Mouse (Mus musculus) embryonic facial prominence, embryonic 11.5 days (tissue): Measurements from ENCODE around the gene Pgpep1. TPM values are rescaled to one million over a fixed set of nuclear protein-coding genes. Genes with fewer than 3 reads are reported as not detected.

Experiments used
- ATAC-seq: fragments of 200-750 bp; cut with Nextera tagmentation; replicated peaks from 2 replicates; pipeline ENCODE4 v1.8.0; 2017; ENCODE audit warnings: low read depth; ENCODE audit not compliant: insufficient number of reproducible peaks, low FRiP score, low TSS enrichment
- DNase-seq: peaks from one replicate; pipeline ENCODE4 v3.0.0-alpha.2; 2015; ENCODE audit warnings: low spot score
- H3K27ac ChIP-seq: fragments of 300-500 bp; sonication (generic); replicated peaks from 2 replicates; pipeline ENCODE4 v1.5.1; 2014; ENCODE audit warnings: mild to moderate bottlenecking, low read depth, low read length, control low read depth
- H3K27me3 ChIP-seq: fragments of 300-500 bp; sonication (generic); 2 replicates; pipeline ENCODE4 v1.6.1; 2014; ENCODE audit warnings: mild to moderate bottlenecking, low read length, moderate library complexity, mixed read lengths; ENCODE audit not compliant: control insufficient read depth, insufficient read depth
- H3K36me3 ChIP-seq: fragments of 300-500 bp; sonication (generic); replicated peaks from 2 replicates; pipeline ENCODE4 v1.6.1; 2014; ENCODE audit warnings: low read depth, mild to moderate bottlenecking, low read length, moderate library complexity, mixed read lengths; ENCODE audit not compliant: control insufficient read depth, insufficient read depth
- H3K4me1 ChIP-seq: fragments of 300-500 bp; sonication (generic); 2 replicates; pipeline ENCODE4 v1.6.1; 2014; ENCODE audit warnings: low read length, mixed read lengths; ENCODE audit not compliant: control insufficient read depth, insufficient read depth
- H3K4me2 ChIP-seq: fragments of 300-500 bp; sonication (generic); 2 replicates; pipeline ENCODE4 v1.6.1; 2014; ENCODE audit warnings: low read depth, mild to moderate bottlenecking, control low read depth, low read length, moderate library complexity
- H3K4me3 ChIP-seq: fragments of 300-500 bp; sonication (generic); 2 replicates; pipeline ENCODE4 v1.5.1; 2014; ENCODE audit warnings: low read depth, low read length, control low read depth
- H3K9ac ChIP-seq: fragments of 300-500 bp; sonication (generic); replicated peaks from 2 replicates; pipeline ENCODE4 v1.6.1; 2014; ENCODE audit warnings: mild to moderate bottlenecking, control low read depth, low read length
- H3K9me3 ChIP-seq: fragments of 300-500 bp; sonication (generic); replicated peaks from 2 replicates; pipeline ENCODE4 v1.6.1; 2016; ENCODE audit warnings: mild to moderate bottlenecking, low read length, inconsistent platforms, mixed read lengths; ENCODE audit not compliant: control insufficient read depth
- WGBS: fragments of 180-500 bp; shearing (Covaris S2); extraction: QIAGEN DNeasy Blood & Tissue Kit; methylation state at CpG from one replicate; pipeline ENCODE4 v1.1.7; 2014; 5-methylcytosine and 5-hydroxymethylcytosine counted together
- polyA plus RNA-seq: library from polyadenylated mRNA; unstranded; fragments of >200 nt; fragmentation: Nextera tagmentation; extraction: Ambion mirVana; gene quantifications from 2 replicates; pipeline ENCODE4 v1.2.1, GENCODE M21; 2014

The Pgpep1 gene
- 59.8 and 71.3 TPM in 2 replicates for polyA plus RNA-seq

DNA sequence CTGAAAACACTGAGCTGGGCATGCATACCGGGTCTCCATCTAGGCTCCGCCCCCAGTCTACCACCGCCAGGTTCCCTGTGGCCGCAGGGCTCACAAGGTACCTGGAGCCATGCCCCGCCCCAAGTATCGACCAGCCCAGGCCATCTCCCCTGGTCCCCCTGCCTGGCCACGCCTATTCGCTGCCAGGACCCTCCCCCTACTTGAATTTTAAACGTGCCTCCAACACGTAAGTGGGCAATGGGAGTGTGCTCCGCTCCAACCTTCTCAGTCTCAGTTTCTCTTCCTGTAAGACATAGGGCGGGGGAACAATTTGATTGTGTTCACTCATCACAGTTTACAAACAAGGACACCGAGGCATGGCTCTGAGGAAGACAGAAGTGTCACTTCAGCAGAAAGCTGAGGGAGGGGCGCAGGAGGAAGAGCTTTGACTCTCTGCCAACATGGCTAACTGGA lies at the start of gene Pgpep1:
TSS of gene Pgpep1 (minus strand) at position 116 of the 453 bp plus-strand sequence.
- H3K27ac ChIP-seq = peak within 1 kb of the TSS; percentile 56; the same call in 1 of the 2 replicates
- 5% methylated on average over 14 of the region's 14 CpGs for WGBS
- ATAC-seq = peak; percentile 45; the same call in 1 of the 2 replicates
- H3K4me2 ChIP-seq = peak within 1 kb of the TSS; percentile 70
- no peaks in the 10 kb centered on the region for H3K4me1 ChIP-seq
- DNase-seq = peak; percentile 64
- H3K27me3 ChIP-seq = no peaks in the 10 kb centered on the region
- H3K9ac ChIP-seq = peak within 1 kb of the TSS; percentile 85
- peak within 1 kb of the TSS; percentile 76 for H3K4me3 ChIP-seq
- H3K9me3 ChIP-seq = no peaks in the 10 kb centered on the region
- no peaks in the 10 kb centered on the region for H3K36me3 ChIP-seq

DNA sequence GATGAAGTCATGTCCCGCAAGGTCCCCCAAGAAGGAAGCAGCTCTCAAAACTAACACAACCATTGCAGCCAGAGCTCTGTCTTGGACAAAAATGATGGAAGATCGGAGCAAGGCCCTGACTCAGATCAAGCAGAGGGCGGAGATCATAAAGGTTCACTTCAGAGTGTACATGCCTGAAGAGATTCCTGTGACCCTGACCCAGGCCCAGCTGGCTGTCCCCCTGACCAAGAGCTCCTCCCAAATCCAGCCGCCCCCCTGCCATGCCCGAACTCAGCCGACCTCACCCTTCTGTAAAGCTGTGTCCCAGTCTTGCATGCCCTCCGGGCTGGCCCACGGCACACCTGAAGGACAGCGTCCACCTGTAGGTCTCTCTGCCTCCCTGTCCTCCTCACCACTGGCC lies 49.6 kb upstream of the Pgpep1 start:
- 89% methylated on average over 9 of the region's 9 CpGs for WGBS

DNA sequence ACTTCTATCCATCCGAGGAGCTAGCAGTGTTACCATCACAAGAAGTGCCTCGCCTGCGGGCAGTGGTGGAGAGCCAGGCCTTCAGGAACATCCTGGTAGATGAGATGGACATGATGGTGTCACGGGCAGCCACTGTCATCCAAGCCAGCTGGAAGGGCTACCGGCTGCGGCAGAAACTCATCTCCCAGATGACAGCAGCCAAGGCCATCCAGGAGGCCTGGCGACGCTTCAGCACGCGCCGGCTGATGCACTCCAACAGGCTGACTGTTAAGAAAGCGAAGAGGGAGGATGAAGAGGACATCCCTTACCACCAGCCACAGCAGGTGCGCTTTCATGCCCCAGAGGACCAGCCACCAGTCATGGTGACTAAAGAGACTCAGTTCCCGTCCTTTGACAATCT lies 48.1 kb upstream of the Pgpep1 start:
- Histone ChIP-seq H3K27ac (no peak overlapping the region), H3K4me3 (no peak overlapping the region), H3K9me3 (no peaks in the 10 kb centered on the region), H3K4me2 (no peak overlapping the region), H3K4me1 (no peaks in the 10 kb centered on the region), H3K9ac (no peak overlapping the region), H3K36me3 (no peaks in the 10 kb centered on the region), H3K27me3 (no peaks in the 10 kb centered on the region)
- WGBS = 90% methylated on average over 14 of the region's 14 CpGs
- DNase-seq = no peak
- ATAC-seq = no peak

More for the DNA sequence above, 49.6 kb upstream of the Pgpep1 start:
- Histone ChIP-seq H3K4me1 (no peaks in the 10 kb centered on the region), H3K27ac (no peak overlapping the region), H3K36me3 (no peaks in the 10 kb centered on the region), H3K4me3 (no peak overlapping the region), H3K9me3 (no peaks in the 10 kb centered on the region), H3K9ac (no peak overlapping the region), H3K4me2 (no peak overlapping the region), H3K27me3 (no peaks in the 10 kb centered on the region)
- ATAC-seq = no peak
- no peak for DNase-seq

DNA sequence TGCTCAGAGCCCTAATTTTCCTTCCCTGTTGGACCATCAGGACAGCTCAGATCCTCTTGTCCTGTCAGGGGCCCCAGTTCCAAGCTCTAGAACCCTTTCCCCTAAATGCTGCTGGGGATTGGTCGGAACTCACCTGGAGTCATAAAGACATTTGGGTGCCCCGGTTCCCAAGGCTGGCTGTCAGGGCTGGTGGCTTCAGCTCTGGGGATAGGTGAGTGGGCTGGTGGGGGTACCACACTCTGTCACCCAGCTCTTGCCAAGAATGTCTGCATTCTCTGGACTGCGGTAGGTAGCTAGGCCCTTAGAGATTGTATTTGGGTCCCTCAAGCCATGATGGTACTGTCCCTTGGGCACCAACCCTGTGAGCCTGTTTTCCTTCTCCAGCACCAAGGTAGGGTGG lies 43.1 kb upstream of the Pgpep1 start, which contains the start of gene Iqcn:
TSS of gene Iqcn (plus strand) at position 171 of the 400 bp plus-strand sequence.
- Histone ChIP-seq H3K36me3 (no peaks in the 10 kb centered on the region), H3K4me3 (no peak within 1 kb of the TSS), H3K4me2 (no peak within 1 kb of the TSS), H3K4me1 (no peaks in the 10 kb centered on the region), H3K27me3 (no peaks in the 10 kb centered on the region), H3K9ac (no peak within 1 kb of the TSS), H3K27ac (no peak within 1 kb of the TSS), H3K9me3 (no peaks in the 10 kb centered on the region)
- DNase-seq (no peak), ATAC-seq (no peak)
- 96% methylated on average over 3 of the region's 3 CpGs for WGBS

DNA sequence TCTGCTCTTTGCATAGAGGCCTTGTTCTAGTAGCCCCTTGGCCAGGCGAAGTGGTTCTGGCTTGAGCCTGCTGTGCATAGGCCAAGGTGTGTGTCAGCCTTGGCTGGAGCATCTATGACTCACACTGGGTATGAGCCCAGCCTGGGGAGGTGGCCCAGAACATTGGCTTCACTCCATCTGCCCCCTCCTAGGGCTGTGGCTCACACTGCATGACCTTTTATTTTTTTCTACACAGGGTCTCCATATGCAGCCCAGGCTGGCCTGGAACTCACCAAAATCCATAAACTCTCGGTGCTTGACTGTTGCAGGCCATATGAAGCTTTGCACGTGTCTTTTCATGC lies 42.6 kb upstream of the Pgpep1 start:
- Histone ChIP-seq H3K9ac (no peak overlapping the region), H3K4me2 (no peak overlapping the region), H3K4me3 (no peak overlapping the region), H3K27me3 (no peaks in the 10 kb centered on the region), H3K36me3 (no peaks in the 10 kb centered on the region), H3K4me1 (no peaks in the 10 kb centered on the region), H3K27ac (no peak overlapping the region), H3K9me3 (no peaks in the 10 kb centered on the region)
- no peak for ATAC-seq
- DNase-seq = no peak
- 80% methylated on average over 3 of the region's 3 CpGs for WGBS

DNA sequence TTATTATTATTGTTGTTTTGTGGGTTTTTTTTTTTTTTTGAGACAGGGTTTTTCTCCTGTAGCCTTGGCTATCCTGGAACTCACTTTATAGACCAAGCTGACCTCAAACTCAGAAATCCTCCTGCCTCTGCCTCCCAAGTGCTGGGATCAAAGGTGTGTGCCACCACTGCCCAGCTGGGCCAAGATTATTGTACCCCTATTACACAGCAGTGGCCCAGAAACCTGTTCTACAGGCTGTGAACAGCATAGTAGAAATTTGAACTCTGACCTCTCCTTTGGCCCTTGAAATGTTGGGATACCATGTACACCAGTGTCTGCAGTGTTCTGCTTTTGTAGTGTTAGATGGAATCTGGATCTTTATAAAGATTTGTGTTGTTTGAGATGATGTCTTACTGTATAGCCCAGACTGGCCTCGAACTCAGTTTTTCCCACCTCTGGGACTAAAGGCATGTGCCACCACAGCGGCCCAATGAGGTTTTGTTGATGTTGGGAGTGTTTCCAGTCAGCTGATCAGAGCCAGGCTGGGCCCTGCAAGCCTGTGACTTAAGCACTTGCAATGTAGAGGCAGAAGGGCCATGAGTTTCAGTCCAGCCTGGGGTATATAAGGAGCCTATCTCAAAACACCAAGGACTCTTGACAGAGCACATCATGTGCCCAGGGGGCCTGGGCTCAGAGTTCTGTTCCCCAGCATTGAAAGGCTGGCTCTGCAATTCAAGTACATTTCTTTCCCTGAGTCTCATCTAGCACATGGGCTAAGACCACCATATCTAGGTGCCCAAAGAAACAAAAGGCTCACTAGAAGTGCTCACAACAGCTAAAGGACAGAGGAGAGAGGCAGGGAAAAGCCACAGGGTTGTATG lies 42.0 kb upstream of the Pgpep1 start:
- H3K27me3 ChIP-seq = no peaks in the 10 kb centered on the region
- no peak overlapping the region for H3K4me2 ChIP-seq
- 82% methylated on average over 2 of the region's 2 CpGs for WGBS
- no peaks in the 10 kb centered on the region for H3K4me1 ChIP-seq
- no peak overlapping the region for H3K27ac ChIP-seq
- no peak overlapping the region for H3K4me3 ChIP-seq
- H3K36me3 ChIP-seq = no peaks in the 10 kb centered on the region
- DNase-seq = no peak
- ATAC-seq = no peak
- H3K9ac ChIP-seq = no peak overlapping the region
- H3K9me3 ChIP-seq = no peaks in the 10 kb centered on the region

DNA sequence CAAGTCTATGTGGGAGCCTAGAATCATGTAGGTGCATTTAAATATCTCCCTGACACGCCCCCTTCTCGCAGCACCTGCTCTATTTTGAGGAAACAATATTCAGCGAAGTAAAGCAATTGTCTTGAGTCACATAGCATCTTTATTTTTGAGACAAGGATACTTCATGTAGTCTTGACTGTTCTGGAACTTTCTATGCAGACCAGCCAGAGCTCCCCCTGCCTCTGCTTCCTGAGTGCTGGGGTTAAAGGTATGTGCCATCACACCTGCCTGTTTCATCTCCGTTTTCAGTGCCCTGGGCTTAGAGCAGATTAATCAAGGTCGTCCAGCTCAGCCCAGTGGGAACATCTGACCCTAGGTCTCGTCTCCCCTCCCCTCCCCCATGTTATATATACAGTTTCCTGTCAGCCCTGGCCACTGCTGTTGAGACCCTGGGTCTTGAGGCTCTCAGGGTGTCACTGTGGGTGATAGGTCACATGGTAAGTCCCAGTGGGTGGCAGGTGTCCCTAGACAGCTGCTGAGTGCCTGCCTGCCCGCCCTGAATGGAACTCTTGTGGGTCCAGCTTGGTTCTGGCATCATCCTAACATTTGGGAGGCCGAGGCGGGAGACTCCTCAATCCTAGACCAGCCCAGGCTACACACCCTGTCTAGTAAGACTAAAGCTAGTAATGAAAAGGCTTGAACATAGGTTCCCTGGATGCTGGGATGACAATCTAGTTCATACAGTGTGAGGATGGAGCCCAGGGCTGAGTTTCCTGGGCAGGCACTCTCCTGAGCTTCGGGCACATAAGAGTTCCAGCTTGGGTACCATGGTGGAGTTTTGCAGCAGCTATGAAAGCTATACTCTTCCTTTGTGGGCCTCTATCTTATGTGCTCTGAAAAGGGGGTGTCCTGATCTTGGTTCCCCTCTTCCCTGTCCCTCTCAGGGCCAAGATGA lies 41.1 kb upstream of the Pgpep1 start:
- H3K36me3 ChIP-seq = no peaks in the 10 kb centered on the region
- H3K9ac ChIP-seq = peak overlapping the region; percentile 29
- peak overlapping the region; percentile 96 for H3K4me3 ChIP-seq
- no peak overlapping the region for H3K27ac ChIP-seq
- no peaks in the 10 kb centered on the region for H3K27me3 ChIP-seq
- DNase-seq (no peak), ATAC-seq (no peak)
- WGBS = 55% methylated on average over 10 of the region's 10 CpGs
- H3K4me1 ChIP-seq = 0 out of 2 replicates have a peak, but pooled peaks cover 2% of the 10 kb centered on the region
- no peaks in the 10 kb centered on the region for H3K9me3 ChIP-seq
- peak overlapping the region; percentile 54 for H3K4me2 ChIP-seq
